Mouse (Mus musculus): ENCODE data around the gene F2rl3.

F2rl3 gene

GRCm38 (mm10) chr8:72765696-72766095 is 4.0 kb downstream of the F2rl3 start:
- no peak for DNase-seq (ENCODE audit: low spot score)

GRCm38 (mm10) chr8:72766777-72767176 is 5.1 kb downstream of the F2rl3 start:
- no peak for DNase-seq (ENCODE audit: low spot score)

GRCm38 (mm10) chr8:72777797-72778196 is 16.1 kb downstream of the F2rl3 start:
- no peak for DNase-seq (ENCODE audit: low spot score)

- no peak for DNase-seq (ENCODE audit: low spot score)
These were observed 19.0 kb downstream of the F2rl3 start for GRCm38 (mm10) chr8:72780644-72781043.

GRCm38 (mm10) chr8:72801583-72801982 is 39.9 kb downstream of the F2rl3 start:
- DNase-seq (ENCODE audit: low spot score): no peak

- DNase-seq (ENCODE audit: low spot score): no peak
These were observed 51.0 kb downstream of the F2rl3 start for GRCm38 (mm10) chr8:72812690-72813089.

All from urinary bladder, postnatal 14 days (tissue).